Mouse (Mus musculus) central nervous system, embryonic 18 days (tissue): ENCODE results near the gene Herc6. TPM values are rescaled to one million over a fixed set of nuclear protein-coding genes. Genes with fewer than 3 reads are reported as not detected.

Experiments
- polyA plus RNA-seq: library from polyadenylated mRNA; depleted of rRNA; stranded (reverse); fragments of >200 nt; gene quantifications from 2 replicates; pipeline ENCODE4 v1.2.3, GENCODE M21; 2012; rRNA removed

Gene Herc6
- 1.0 and 1.3 TPM in 2 replicates for polyA plus RNA-seq

DNA sequence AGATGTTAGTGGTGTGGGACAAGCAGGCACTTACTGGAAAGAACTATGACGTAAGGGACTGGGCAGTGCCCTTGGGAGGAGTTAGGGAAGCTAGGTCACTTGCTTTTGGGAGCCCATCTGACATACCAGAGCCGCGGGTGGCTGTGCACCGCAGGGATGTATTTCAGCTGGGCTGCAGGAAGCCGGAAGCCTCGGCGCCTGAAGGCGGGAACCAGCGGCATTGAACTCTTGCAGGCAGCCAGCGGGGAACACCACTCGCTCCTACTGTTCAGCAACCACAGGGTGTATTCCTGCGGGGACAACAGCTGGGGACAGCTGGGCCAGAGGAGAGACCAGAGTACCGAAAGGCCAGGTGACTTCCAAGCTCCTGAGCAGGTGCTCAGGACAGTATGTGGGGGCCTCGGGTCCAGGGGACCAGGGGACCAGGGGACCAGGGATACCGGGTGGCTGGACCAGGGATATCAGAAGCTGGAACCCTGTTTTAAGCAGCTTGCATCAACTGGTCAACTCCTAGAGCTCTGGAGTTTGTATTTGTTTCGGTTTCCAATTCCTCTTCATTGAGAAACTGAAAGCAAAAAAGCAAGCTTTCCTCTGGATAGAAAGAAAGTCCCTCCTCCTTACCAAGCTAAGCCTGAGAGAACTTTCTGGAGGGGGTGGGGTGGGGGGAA is at the start of gene Herc6:
Gene Herc6 (plus strand): TSS at position 120 of the 668 bp plus-strand sequence.

DNA sequence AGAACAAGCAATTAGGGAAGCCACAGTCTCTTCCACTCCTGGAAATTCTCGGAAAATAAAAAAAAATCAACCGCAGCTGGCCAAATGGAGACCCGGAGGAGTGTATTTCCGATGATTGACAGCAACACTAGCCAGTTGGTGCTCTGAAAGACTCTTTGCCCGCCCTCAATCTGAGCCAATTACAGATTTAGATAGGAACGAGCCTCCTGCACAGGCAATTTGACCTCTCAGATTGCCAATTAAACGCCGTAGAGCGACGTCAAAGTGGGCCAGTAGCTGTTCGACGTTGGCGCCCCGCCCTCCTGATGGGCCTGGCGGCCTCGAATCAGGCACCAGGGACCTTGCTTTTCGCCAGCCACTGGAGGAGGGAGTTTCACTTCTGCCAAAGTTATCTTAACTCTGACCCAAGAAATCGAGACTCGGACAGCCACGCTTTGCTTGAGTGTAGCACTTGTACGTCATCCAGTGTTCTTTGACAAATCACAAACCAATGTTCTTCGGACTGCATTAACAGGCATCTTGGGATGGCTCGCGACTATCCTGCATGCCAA is 45.3 kb upstream of the Herc6 start, which contains the start of gene Ppm1k:
Gene Ppm1k (minus strand): TSS at position 83 of the 551 bp plus-strand sequence.

DNA sequence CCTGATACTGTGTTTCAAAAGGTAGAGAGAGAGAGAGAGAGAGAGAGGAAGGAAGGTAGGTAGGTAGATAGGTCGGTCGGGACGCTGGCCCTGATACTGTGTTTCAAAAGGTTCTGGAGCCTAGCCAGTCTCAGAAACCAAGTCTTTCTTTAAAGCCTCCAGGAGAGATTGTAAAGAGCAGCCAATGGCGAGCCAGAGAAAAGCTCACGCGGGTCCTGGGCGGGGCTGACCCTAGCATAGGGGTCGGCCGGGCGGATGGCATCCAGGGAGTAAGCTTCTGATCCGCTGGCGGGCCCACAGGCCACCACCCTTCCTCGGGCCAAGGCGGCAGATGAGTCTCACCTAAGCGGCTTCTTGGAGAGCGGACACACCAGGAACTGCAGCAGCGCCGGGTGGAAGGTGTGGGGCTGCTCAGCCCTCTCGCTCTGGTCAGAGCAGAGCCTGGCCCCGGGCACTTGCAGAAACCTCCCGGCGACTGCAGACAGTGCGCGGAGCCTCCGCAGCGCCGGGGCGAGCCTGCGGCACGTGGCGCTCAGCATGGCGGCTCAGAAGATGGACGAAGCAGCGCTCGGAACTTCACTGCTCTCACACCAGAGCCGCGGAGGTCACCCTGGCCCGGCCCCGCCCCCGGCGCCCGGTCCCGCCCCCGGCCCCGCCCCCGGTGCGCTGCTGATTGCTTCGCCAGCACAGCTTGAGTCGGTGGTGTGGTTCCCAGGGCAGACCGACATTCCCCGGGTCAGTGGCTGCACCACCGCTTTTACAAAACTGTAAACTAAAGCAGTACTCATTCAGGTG is 110.9 kb downstream of the Herc6 start, which contains the start of gene Pyurf:
Gene Pyurf (minus strand): TSS at position 612 of the 795 bp plus-strand sequence.

DNA sequence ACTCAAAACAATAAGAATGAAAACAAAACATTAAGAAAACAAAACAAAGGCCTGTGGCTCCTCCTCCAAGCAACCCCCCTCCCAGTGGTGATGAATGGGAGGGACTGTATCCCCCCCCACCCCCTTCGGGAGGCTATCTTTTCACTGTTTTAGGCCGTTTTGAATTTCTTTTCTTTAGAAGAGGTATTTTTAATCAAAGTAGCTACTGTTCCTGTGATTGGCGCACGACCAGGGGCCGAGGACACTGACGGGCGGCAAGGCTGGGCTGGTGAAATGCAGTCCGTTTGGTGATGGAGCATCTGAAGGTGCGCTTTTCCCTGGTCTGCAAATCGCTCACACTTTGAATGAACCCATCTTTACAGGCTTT is 121.6 kb downstream of the Herc6 start, which contains the start of gene Lancl2:
Gene Lancl2 (plus strand): TSS at position 165 of the 367 bp plus-strand sequence.

Other genes with a start within 250 kb of the Herc6 start
- gene Vmn1r17, start 217.3 kb upstream of the Herc6 start, polyA plus RNA-seq = not detected in 2 replicates
- not detected in 2 replicates for gene Vmn1r18, start 185.2 kb upstream of the Herc6 start, polyA plus RNA-seq
- not detected in 2 replicates for gene Vmn1r19, start 177.2 kb upstream of the Herc6 start, polyA plus RNA-seq
- gene Vmn1r20, start 152.1 kb upstream of the Herc6 start, polyA plus RNA-seq = not detected in 2 replicates
- gene Ppm1k, start 45.5 kb upstream of the Herc6 start, polyA plus RNA-seq = 5.9 and 6.1 TPM in 2 replicates
- gene Pyurf, start 111.1 kb downstream of the Herc6 start, polyA plus RNA-seq = 9.8 and 10.9 TPM in 2 replicates
- gene Lancl2, start 121.5 kb downstream of the Herc6 start, polyA plus RNA-seq = 74.0 and 77.3 TPM in 2 replicates
- gene Vopp1, start 244.2 kb downstream of the Herc6 start, polyA plus RNA-seq = 165 and 170 TPM in 2 replicates